Mouse (Mus musculus): ENCODE data around the gene Vsig8. TPM values are rescaled to one million over a fixed set of nuclear protein-coding genes. Genes with fewer than 3 reads are reported as not detected.

The Vsig8 gene
- polyA plus RNA-seq, 1 experiment = 12.1 TPM

DNA sequence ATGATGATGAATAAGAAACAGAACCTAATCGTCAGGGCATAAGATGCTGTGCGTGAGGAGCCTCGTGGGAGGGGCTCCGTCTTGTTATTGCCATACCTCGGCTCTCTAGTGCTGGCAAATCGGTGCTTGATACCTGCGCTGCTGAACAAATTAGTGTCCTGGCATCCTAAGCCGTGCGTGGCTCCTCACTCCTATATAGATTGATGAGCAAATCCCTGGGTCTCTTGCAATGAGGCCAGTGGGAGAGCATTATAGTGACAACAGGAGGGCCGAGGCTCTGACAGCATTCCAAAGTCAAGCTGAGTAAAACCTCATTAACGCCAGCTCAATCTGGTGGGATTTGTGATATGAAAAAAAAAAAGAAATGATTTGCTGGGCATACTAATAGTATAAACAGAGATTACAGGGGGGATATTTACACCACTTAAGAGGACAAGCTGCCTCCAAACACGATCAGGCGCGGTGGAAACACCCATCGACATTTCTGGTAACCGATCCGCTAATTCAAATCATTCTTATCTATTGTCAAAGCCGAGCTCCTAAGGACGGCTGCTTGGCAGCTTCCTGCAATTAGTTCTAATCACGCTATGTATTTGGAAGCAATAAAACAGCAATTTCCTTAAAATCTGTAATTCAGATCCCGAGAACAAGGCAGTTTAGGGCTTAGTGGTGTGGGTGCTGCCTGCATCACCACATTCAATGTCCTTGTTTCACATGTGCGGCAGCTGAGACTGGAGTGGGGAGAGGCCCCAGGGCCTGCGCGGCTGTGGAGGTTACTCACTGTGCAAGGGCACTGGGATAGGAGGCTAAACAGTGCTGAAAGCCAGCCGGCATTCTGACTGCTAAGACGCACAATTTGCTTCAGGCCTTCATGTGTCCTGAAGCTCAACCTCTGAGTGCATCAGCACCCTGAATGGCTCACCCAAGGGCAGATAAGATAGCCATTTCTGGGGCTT is 30.2 kb downstream of the Vsig8 start:
- Histone ChIP-seq H3K4me3 (ENCODE audit: control insufficient read depth, low read depth, low read length) (no peak overlapping the region), H3K4me1 (ENCODE audit: control insufficient read depth, insufficient read depth, low read length) (peaks cover 4% of the 10 kb centered on the region; the same call in 1 of the 2 replicates), H3K36me3 (ENCODE audit: control insufficient read depth, insufficient read depth, low read length) (no peaks in the 10 kb centered on the region), H3K27me3 (ENCODE audit: control insufficient read depth, insufficient read depth, low read length) (no peaks in the 10 kb centered on the region), H3K27ac (ENCODE audit: control insufficient read depth, insufficient read depth, low read depth, low read length) (no peak overlapping the region)
- TF ChIP-seq POLR2A (IDR thresholded peaks at IDR 0.05; ENCODE audit: control insufficient read depth, low read depth, low read length) (no peak), CTCF (IDR thresholded peaks at IDR 0.05; ENCODE audit: control insufficient read depth, insufficient read depth, insufficient replicate concordance, low read depth, low read length) (no peak)

DNA sequence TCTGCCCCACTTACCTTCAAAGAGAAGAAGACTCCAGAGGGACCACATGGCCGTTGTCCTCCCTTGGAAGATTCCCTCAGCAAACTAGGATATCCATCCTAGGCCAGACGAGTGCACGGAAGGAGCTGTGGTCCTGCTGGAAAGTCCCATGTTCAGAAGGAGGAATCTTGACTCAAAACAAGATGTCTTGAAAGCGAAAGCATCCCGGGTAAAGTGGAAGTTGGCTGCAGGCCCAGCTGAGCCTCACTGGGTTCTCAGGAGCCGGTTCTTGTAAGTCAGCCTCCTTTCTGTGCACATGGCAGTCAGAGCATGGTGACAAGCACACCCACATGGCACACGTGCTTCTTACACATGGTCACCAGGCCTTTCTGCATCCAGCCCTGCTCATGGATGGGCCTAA is 34.6 kb downstream of the Vsig8 start, which contains the start of gene Slamf8:
TSS of gene Slamf8 (minus strand) at position 184 of the 400 bp plus-strand sequence.
- no peak for TF ChIP-seq CTCF (IDR thresholded peaks at IDR 0.05; ENCODE audit: control insufficient read depth, insufficient read depth, insufficient replicate concordance, low read depth, low read length)
- TF ChIP-seq POLR2A (IDR thresholded peaks at IDR 0.05; ENCODE audit: control insufficient read depth, low read depth, low read length) = no peak
- Histone ChIP-seq H3K4me3 (ENCODE audit: control insufficient read depth, low read depth, low read length) (no peak within 1 kb of the TSS), H3K36me3 (ENCODE audit: control insufficient read depth, insufficient read depth, low read length) (no peaks in the 10 kb centered on the region), H3K4me1 (ENCODE audit: control insufficient read depth, insufficient read depth, low read length) (peaks cover 4% of the 10 kb centered on the region; the same call in 1 of the 2 replicates), H3K27ac (ENCODE audit: control insufficient read depth, insufficient read depth, low read depth, low read length) (no peak within 1 kb of the TSS), H3K27me3 (ENCODE audit: control insufficient read depth, insufficient read depth, low read length) (no peaks in the 10 kb centered on the region)

DNA sequence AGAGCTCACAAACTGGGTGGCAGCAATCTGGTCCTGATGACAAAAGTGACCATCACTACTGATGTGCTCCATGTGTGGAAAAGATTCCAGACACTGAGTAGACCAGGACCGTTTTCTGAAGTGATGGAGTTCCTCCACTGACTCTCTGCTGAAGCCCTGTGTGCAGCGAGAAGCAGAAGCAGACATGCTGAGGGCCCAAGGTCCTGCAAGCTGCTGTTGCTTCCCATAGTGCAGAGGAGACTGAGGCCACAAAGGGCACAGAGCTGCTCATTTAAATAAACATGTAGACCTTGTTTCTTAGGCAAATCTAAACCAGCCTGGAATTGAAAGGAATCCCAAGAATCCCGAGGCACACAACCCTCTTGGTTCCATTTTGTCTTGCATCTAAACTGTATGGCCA is 37.6 kb downstream of the Vsig8 start:
- no peak for TF ChIP-seq POLR2A (IDR thresholded peaks at IDR 0.05; ENCODE audit: control insufficient read depth, low read depth, low read length)
- H3K4me3 ChIP-seq (ENCODE audit: control insufficient read depth, low read depth, low read length) = no peak overlapping the region

DNA sequence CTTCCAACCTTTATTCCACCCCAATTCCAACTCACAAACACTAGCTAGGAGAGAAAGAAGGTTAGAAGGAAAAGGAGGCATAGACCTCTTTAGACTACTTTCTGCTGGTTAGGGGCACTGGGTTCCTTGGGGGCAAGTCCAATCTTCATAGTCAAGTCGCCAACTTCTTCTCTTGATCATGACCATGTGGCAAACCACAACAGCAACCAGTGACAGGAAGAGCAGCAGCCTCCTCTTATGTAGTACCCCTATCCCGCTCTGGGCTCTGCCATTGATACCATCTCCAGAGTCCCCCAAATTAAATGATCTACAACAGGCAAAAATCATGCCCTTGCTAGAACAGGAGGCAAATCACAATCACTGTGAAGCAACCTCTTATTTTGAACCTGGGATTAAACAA is 38.2 kb downstream of the Vsig8 start:
- H3K4me1 ChIP-seq (ENCODE audit: control insufficient read depth, insufficient read depth, low read length) = no peaks in the 10 kb centered on the region
- TF ChIP-seq CTCF (IDR thresholded peaks at IDR 0.05; ENCODE audit: control insufficient read depth, insufficient read depth, insufficient replicate concordance, low read depth, low read length) (no peak), POLR2A (IDR thresholded peaks at IDR 0.05; ENCODE audit: control insufficient read depth, low read depth, low read length) (no peak)
- H3K4me3 ChIP-seq (ENCODE audit: control insufficient read depth, low read depth, low read length) = no peak overlapping the region
- H3K27me3 ChIP-seq (ENCODE audit: control insufficient read depth, insufficient read depth, low read length) = no peaks in the 10 kb centered on the region
- H3K27ac ChIP-seq (ENCODE audit: control insufficient read depth, insufficient read depth, low read depth, low read length) = no peak overlapping the region
- H3K36me3 ChIP-seq (ENCODE audit: control insufficient read depth, insufficient read depth, low read length) = no peaks in the 10 kb centered on the region

More for the DNA sequence above, 37.6 kb downstream of the Vsig8 start:
- H3K4me1 ChIP-seq (ENCODE audit: control insufficient read depth, insufficient read depth, low read length) = no peaks in the 10 kb centered on the region
- no peaks in the 10 kb centered on the region for H3K36me3 ChIP-seq (ENCODE audit: control insufficient read depth, insufficient read depth, low read length)
- H3K27me3 ChIP-seq (ENCODE audit: control insufficient read depth, insufficient read depth, low read length) = no peaks in the 10 kb centered on the region
- H3K27ac ChIP-seq (ENCODE audit: control insufficient read depth, insufficient read depth, low read depth, low read length) = no peak overlapping the region

DNA sequence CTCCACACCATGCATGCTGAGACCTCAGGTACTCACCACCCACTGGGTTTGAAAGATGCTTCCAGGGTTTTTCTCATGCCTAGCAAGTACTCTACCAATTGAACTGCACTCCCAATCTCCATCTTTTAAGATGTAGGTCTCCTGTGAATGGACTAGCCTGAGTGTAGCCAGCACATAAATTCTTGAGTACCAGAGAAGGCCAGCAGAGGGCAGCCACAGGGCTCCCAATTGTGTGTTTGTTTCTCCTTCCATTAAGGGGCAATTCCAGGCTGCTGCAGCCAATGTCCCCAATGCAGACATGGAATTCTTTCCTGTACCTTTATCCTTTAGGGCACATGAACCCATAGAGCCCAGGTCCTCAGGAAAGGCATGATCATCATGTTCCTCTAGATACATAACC is 38.8 kb downstream of the Vsig8 start:
- H3K4me1 ChIP-seq (ENCODE audit: control insufficient read depth, insufficient read depth, low read length) = no peaks in the 10 kb centered on the region
- H3K36me3 ChIP-seq (ENCODE audit: control insufficient read depth, insufficient read depth, low read length) = no peaks in the 10 kb centered on the region
- H3K4me3 ChIP-seq (ENCODE audit: control insufficient read depth, low read depth, low read length) = no peak overlapping the region
- TF ChIP-seq CTCF (IDR thresholded peaks at IDR 0.05; ENCODE audit: control insufficient read depth, insufficient read depth, insufficient replicate concordance, low read depth, low read length) = no peak
- TF ChIP-seq POLR2A (IDR thresholded peaks at IDR 0.05; ENCODE audit: control insufficient read depth, low read depth, low read length) = no peak
- no peak overlapping the region for H3K27ac ChIP-seq (ENCODE audit: control insufficient read depth, insufficient read depth, low read depth, low read length)
- no peaks in the 10 kb centered on the region for H3K27me3 ChIP-seq (ENCODE audit: control insufficient read depth, insufficient read depth, low read length)

DNA sequence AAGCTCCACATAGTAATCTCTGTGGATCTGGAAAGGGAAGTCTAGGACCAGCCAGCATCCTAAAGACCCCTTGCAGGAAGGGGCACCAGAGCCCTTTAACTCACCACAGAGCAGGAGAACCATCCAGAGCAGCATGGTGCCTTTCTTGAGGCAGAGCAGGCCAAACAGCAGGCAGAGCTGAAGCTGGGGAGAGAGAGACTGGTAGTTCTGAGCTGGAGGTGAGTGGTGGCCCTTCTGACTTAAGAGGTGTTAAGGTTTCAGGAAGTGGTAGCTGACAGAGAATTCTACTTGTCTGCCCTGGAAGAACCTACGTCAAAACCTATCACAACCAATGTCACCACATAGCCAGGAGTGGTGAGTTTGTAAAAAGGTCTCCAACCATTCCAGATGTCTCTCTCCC is 46.6 kb downstream of the Vsig8 start, which contains the start of gene Fcrl6:
TSS of gene Fcrl6 (minus strand) at position 226 of the 400 bp plus-strand sequence.
- Histone ChIP-seq H3K27me3 (ENCODE audit: control insufficient read depth, insufficient read depth, low read length) (no peaks in the 10 kb centered on the region), H3K36me3 (ENCODE audit: control insufficient read depth, insufficient read depth, low read length) (no peaks in the 10 kb centered on the region), H3K27ac (ENCODE audit: control insufficient read depth, insufficient read depth, low read depth, low read length) (no peak within 1 kb of the TSS), H3K4me3 (ENCODE audit: control insufficient read depth, low read depth, low read length) (no peak within 1 kb of the TSS), H3K4me1 (ENCODE audit: control insufficient read depth, insufficient read depth, low read length) (no peaks in the 10 kb centered on the region)
- no peak for TF ChIP-seq CTCF (IDR thresholded peaks at IDR 0.05; ENCODE audit: control insufficient read depth, insufficient read depth, insufficient replicate concordance, low read depth, low read length)
- TF ChIP-seq POLR2A (IDR thresholded peaks at IDR 0.05; ENCODE audit: control insufficient read depth, low read depth, low read length) = no peak

DNA sequence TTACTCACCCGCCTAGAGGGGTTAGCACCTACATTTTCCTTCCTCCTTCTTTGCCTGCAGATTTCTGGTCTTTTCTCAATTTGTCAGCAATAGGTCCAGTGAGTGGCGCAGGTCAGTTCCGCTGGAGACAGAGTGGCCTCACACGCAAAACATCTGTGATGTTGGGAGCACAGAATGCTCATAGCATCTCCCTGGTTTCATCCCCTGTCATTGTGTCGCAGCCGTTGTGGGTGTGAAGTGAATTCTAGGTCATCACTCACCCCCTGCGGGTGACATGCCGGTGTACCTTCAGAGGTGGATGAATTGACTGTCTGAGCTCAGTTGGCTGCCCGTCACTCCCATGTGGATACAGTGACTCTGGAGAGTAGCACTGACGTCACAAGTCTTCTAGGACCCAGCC is 55.6 kb downstream of the Vsig8 start:
- H3K27ac ChIP-seq (ENCODE audit: control insufficient read depth, insufficient read depth, low read depth, low read length) = no peak overlapping the region
- H3K27me3 ChIP-seq (ENCODE audit: control insufficient read depth, insufficient read depth, low read length) = no peaks in the 10 kb centered on the region
- no peaks in the 10 kb centered on the region for H3K36me3 ChIP-seq (ENCODE audit: control insufficient read depth, insufficient read depth, low read length)
- no peaks in the 10 kb centered on the region; the same call in 1 of the 2 replicates for H3K4me1 ChIP-seq (ENCODE audit: control insufficient read depth, insufficient read depth, low read length)
- H3K4me3 ChIP-seq (ENCODE audit: control insufficient read depth, low read depth, low read length) = no peak overlapping the region
- TF ChIP-seq POLR2A (IDR thresholded peaks at IDR 0.05; ENCODE audit: control insufficient read depth, low read depth, low read length) = no peak
- TF ChIP-seq CTCF (IDR thresholded peaks at IDR 0.05; ENCODE audit: control insufficient read depth, insufficient read depth, insufficient replicate concordance, low read depth, low read length) = no peak
